Mouse (Mus musculus): ENCODE data around the gene Ano5. TPM values are rescaled to one million over a fixed set of nuclear protein-coding genes. Genes with fewer than 3 reads are reported as not detected.

The Ano5 gene
- polyA plus RNA-seq, 1 experiment, result 0.32 TPM

GRCm38 (mm10) chr7:51625591-51626255 is 114.9 kb downstream of the Ano5 start:
- H3K4me3 ChIP-seq (replicated peaks; ENCODE audit: control insufficient read depth, low read depth, low read length), result no peak overlapping the region
- 8% methylated on average over 11 of the region's 11 CpGs for WGBS
- TF ChIP-seq CTCF (IDR thresholded peaks at IDR 0.05; ENCODE audit: control insufficient read depth, insufficient read depth, low read length) (no peak), POLR2A (IDR thresholded peaks at IDR 0.05; ENCODE audit: borderline replicate concordance, control insufficient read depth, low read depth, low read length) (no peak)
- no peak overlapping the region for H3K27ac ChIP-seq (ENCODE audit: control insufficient read depth, insufficient read depth, low read depth, low read length, poor library complexity)
- H3K4me1 ChIP-seq (ENCODE audit: control insufficient read depth, insufficient read depth, low read length), result no peaks in the 10 kb centered on the region

GRCm38 (mm10) chr7:51626451-51627000 is 115.7 kb downstream of the Ano5 start:
- Histone ChIP-seq H3K27ac (ENCODE audit: control insufficient read depth, insufficient read depth, low read depth, low read length, poor library complexity) (no peak overlapping the region), H3K4me3 (replicated peaks; ENCODE audit: control insufficient read depth, low read depth, low read length) (no peak overlapping the region), H3K4me1 (ENCODE audit: control insufficient read depth, insufficient read depth, low read length) (no peaks in the 10 kb centered on the region)
- WGBS, result 8% methylated on average over 16 of the region's 16 CpGs
- TF ChIP-seq CTCF (IDR thresholded peaks at IDR 0.05; ENCODE audit: control insufficient read depth, insufficient read depth, low read length), result no peak
- TF ChIP-seq POLR2A (IDR thresholded peaks at IDR 0.05; ENCODE audit: borderline replicate concordance, control insufficient read depth, low read depth, low read length), result no peak

- no peak overlapping the region for H3K4me3 ChIP-seq (replicated peaks; ENCODE audit: control insufficient read depth, low read depth, low read length)
- no peak for TF ChIP-seq CTCF (IDR thresholded peaks at IDR 0.05; ENCODE audit: control insufficient read depth, insufficient read depth, low read length)
- TF ChIP-seq POLR2A (IDR thresholded peaks at IDR 0.05; ENCODE audit: borderline replicate concordance, control insufficient read depth, low read depth, low read length), result no peak
- WGBS, result 5% methylated on average over 26 of the region's 26 CpGs
- no peaks in the 10 kb centered on the region for H3K4me1 ChIP-seq (ENCODE audit: control insufficient read depth, insufficient read depth, low read length)
- no peak overlapping the region for H3K27ac ChIP-seq (ENCODE audit: control insufficient read depth, insufficient read depth, low read depth, low read length, poor library complexity)
Measured at GRCm38 (mm10) chr7:51627001-51627631, 116.3 kb downstream of the Ano5 start.

- WGBS, result 6% methylated on average over 9 of the region's 9 CpGs
- Histone ChIP-seq H3K4me1 (ENCODE audit: control insufficient read depth, insufficient read depth, low read length) (no peaks in the 10 kb centered on the region), H3K27ac (ENCODE audit: control insufficient read depth, insufficient read depth, low read depth, low read length, poor library complexity) (no peak overlapping the region), H3K4me3 (replicated peaks; ENCODE audit: control insufficient read depth, low read depth, low read length) (no peak overlapping the region)
- TF ChIP-seq CTCF (IDR thresholded peaks at IDR 0.05; ENCODE audit: control insufficient read depth, insufficient read depth, low read length) (no peak), POLR2A (IDR thresholded peaks at IDR 0.05; ENCODE audit: borderline replicate concordance, control insufficient read depth, low read depth, low read length) (no peak)
Measured at GRCm38 (mm10) chr7:51627666-51628065, 116.8 kb downstream of the Ano5 start.

GRCm38 (mm10) chr7:51628349-51628748 is 117.5 kb downstream of the Ano5 start:
- H3K4me1 ChIP-seq (ENCODE audit: control insufficient read depth, insufficient read depth, low read length), result no peaks in the 10 kb centered on the region
- no peak overlapping the region for H3K4me3 ChIP-seq (replicated peaks; ENCODE audit: control insufficient read depth, low read depth, low read length)
- TF ChIP-seq POLR2A (IDR thresholded peaks at IDR 0.05; ENCODE audit: borderline replicate concordance, control insufficient read depth, low read depth, low read length) (no peak), CTCF (IDR thresholded peaks at IDR 0.05; ENCODE audit: control insufficient read depth, insufficient read depth, low read length) (no peak)
- 7% methylated on average over 9 of the region's 9 CpGs for WGBS
- no peak overlapping the region for H3K27ac ChIP-seq (ENCODE audit: control insufficient read depth, insufficient read depth, low read depth, low read length, poor library complexity)

- no peak overlapping the region for H3K27ac ChIP-seq (ENCODE audit: control insufficient read depth, insufficient read depth, low read depth, low read length, poor library complexity)
- TF ChIP-seq CTCF (IDR thresholded peaks at IDR 0.05; ENCODE audit: control insufficient read depth, insufficient read depth, low read length) (no peak), POLR2A (IDR thresholded peaks at IDR 0.05; ENCODE audit: borderline replicate concordance, control insufficient read depth, low read depth, low read length) (no peak)
- no peak overlapping the region for H3K4me3 ChIP-seq (replicated peaks; ENCODE audit: control insufficient read depth, low read depth, low read length)
- WGBS, result 7% methylated on average over 3 of the region's 3 CpGs
- H3K4me1 ChIP-seq (ENCODE audit: control insufficient read depth, insufficient read depth, low read length), result no peaks in the 10 kb centered on the region
Measured at GRCm38 (mm10) chr7:51629206-51629605, 118.4 kb downstream of the Ano5 start.

GRCm38 (mm10) chr7:51631171-51631570 is 120.3 kb downstream of the Ano5 start:
- no peak for TF ChIP-seq CTCF (IDR thresholded peaks at IDR 0.05; ENCODE audit: control insufficient read depth, insufficient read depth, low read length)
- no peak for TF ChIP-seq POLR2A (IDR thresholded peaks at IDR 0.05; ENCODE audit: borderline replicate concordance, control insufficient read depth, low read depth, low read length)
- H3K4me3 ChIP-seq (replicated peaks; ENCODE audit: control insufficient read depth, low read depth, low read length), result no peak overlapping the region
- WGBS, result 59% methylated on average over 3 of the region's 3 CpGs
- no peaks in the 10 kb centered on the region for H3K4me1 ChIP-seq (ENCODE audit: control insufficient read depth, insufficient read depth, low read length)
- no peak overlapping the region for H3K27ac ChIP-seq (ENCODE audit: control insufficient read depth, insufficient read depth, low read depth, low read length, poor library complexity)

GRCm38 (mm10) chr7:51632543-51633229 is 121.9 kb downstream of the Ano5 start:
- WGBS, result 19% methylated on average over 9 of the region's 9 CpGs
- Histone ChIP-seq H3K4me1 (ENCODE audit: control insufficient read depth, insufficient read depth, low read length) (no peaks in the 10 kb centered on the region), H3K4me3 (replicated peaks; ENCODE audit: control insufficient read depth, low read depth, low read length) (no peak overlapping the region), H3K27ac (ENCODE audit: control insufficient read depth, insufficient read depth, low read depth, low read length, poor library complexity) (no peak overlapping the region)
- TF ChIP-seq CTCF (IDR thresholded peaks at IDR 0.05; ENCODE audit: control insufficient read depth, insufficient read depth, low read length) (no peak), POLR2A (IDR thresholded peaks at IDR 0.05; ENCODE audit: borderline replicate concordance, control insufficient read depth, low read depth, low read length) (no peak)
